ENCODE assay signal across 8 mouse cellular contexts in the genomic region with DNA sequence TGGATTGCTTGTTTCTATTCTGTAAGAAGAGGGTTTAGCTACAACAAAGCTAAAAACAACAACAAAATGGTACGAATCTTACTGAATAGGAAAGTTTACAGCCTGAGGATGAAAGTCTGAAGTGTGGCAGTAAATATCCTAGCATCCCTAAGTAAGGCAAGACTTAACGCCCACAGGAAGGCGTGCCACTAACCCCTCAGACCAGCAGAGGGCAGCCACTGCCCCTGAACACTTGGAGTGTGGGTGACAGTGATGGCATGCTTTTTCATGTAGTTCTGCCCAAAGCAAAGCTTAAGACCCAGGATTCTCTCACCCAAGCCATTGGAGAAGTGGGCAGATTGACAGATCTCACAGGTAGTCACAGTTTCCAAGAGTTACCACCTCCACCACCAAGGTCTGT. TPM values are rescaled to one million over a fixed set of nuclear protein-coding genes. Genes with fewer than 3 reads are reported as not detected.
DNase-seq lines count a peak whose midpoint lies in the region; ATAC-seq lines count a peak whose summit lies in the region.

No protein-coding gene starts in this region.

- no peaks in the 10 kb centered on the region for H3K4me1 ChIP-seq in heart, embryonic 14.5 days (ENCODE audit: control insufficient read depth in 2 of 2, insufficient read depth in 2 of 2, low read length in 2 of 2)
- H3K4me1 ChIP-seq in heart, embryonic 11.5 days (ENCODE audit: control insufficient read depth, insufficient read depth, low read length), result no peaks in the 10 kb centered on the region
- H3K4me1 ChIP-seq in neural tube, embryonic 11.5 days (ENCODE audit: control insufficient read depth, insufficient read depth, low read length), result no peaks in the 10 kb centered on the region

- no peaks in the 10 kb centered on the region for H3K9me3 ChIP-seq in heart, embryonic 14.5 days (ENCODE audit: control insufficient read depth, low read length)
- H3K9me3 ChIP-seq in heart, embryonic 11.5 days (replicated peaks; ENCODE audit: control insufficient read depth, low read length), result no peaks in the 10 kb centered on the region
- no peaks in the 10 kb centered on the region for H3K9me3 ChIP-seq in neural tube, embryonic 11.5 days (ENCODE audit: control insufficient read depth, low read length)

- H3K4me3 ChIP-seq in heart, embryonic 14.5 days (ENCODE audit: control insufficient read depth in 1 of 2, insufficient read depth in 1 of 2, low read depth in 1 of 2, low read length in 2 of 2), result no peak overlapping the region
- H3K4me3 ChIP-seq in heart, embryonic 11.5 days (ENCODE audit: low read depth, low read length), result no peak overlapping the region
- H3K4me3 ChIP-seq in neural tube, embryonic 11.5 days (ENCODE audit: low read depth, low read length), result no peak overlapping the region

- WGBS in heart, embryonic 14.5 days, result 46% methylated on average over 3 of the region's 3 CpGs
- WGBS in heart, embryonic 11.5 days (ENCODE audit: insufficient replicate concordance), result 32% methylated on average over 3 of the region's 3 CpGs
- WGBS in neural tube, embryonic 11.5 days, result 55% methylated on average over 3 of the region's 3 CpGs

- peak; percentile 68 for DNase-seq in neural tube, embryonic 11.5 days (ENCODE audit: low spot score)
- DNase-seq in neural tube, embryonic 10.5 days (ENCODE audit: extremely low spot score, low spot score), result no peak
- DNase-seq in embryo, embryonic 10 days (ENCODE audit: low spot score), result peak; percentile 77
- DNase-seq in mesoderm, embryonic 11.5 days (ENCODE audit: low read depth, low spot score), result peak; percentile 37
- DNase-seq in gastrocnemius, adult 18-20 months (ENCODE audit: low spot score), result no peak
- no peak for DNase-seq in ovary, postnatal 10 days (ENCODE audit: low spot score)

- no peak overlapping the region for H3K27ac ChIP-seq in heart, embryonic 14.5 days (replicated peaks in 1 of 2; ENCODE audit: control insufficient read depth in 1 of 2, insufficient read depth in 1 of 2, low read depth in 2 of 2, low read length in 2 of 2)
- no peak overlapping the region for H3K27ac ChIP-seq in heart, embryonic 11.5 days (ENCODE audit: low read depth, low read length)
- H3K27ac ChIP-seq in neural tube, embryonic 11.5 days (ENCODE audit: low read depth, low read length), result no peak overlapping the region

- peaks cover 54% of the 10 kb centered on the region for H3K36me3 ChIP-seq in heart, embryonic 14.5 days (ENCODE audit: control insufficient read depth, insufficient read depth, low read length)
- peaks cover 12% of the 10 kb centered on the region for H3K36me3 ChIP-seq in heart, embryonic 11.5 days (ENCODE audit: control insufficient read depth, insufficient read depth, low read length)
- H3K36me3 ChIP-seq in neural tube, embryonic 11.5 days (ENCODE audit: control insufficient read depth, insufficient read depth, low read length), result peaks cover 17% of the 10 kb centered on the region

- H3K9ac ChIP-seq in heart, embryonic 14.5 days (ENCODE audit: low read length), result no peak overlapping the region
- H3K9ac ChIP-seq in heart, embryonic 11.5 days (ENCODE audit: low read depth, low read length), result no peak overlapping the region
- no peak overlapping the region for H3K9ac ChIP-seq in neural tube, embryonic 11.5 days (ENCODE audit: low read length)

- ATAC-seq in heart, embryonic 14.5 days (ENCODE audit: insufficient number of reproducible peaks, insufficient read depth, low FRiP score, low read depth), result 0 out of 2 replicates have a peak, but pooled peaks have one; percentile 26
- ATAC-seq in heart, embryonic 11.5 days (replicated peaks; ENCODE audit: insufficient number of reproducible peaks, low FRiP score, low TSS enrichment), result no peak
- no peak for ATAC-seq in neural tube, embryonic 11.5 days (ENCODE audit: insufficient read depth, low FRiP score, low TSS enrichment)

- H3K4me2 ChIP-seq in heart, embryonic 14.5 days (ENCODE audit: low read length), result no peak overlapping the region
- H3K4me2 ChIP-seq in heart, embryonic 11.5 days, result no peak overlapping the region
- no peak overlapping the region for H3K4me2 ChIP-seq in neural tube, embryonic 11.5 days (ENCODE audit: low read depth)

- no peaks in the 10 kb centered on the region for H3K27me3 ChIP-seq in heart, embryonic 14.5 days (ENCODE audit: control insufficient read depth, insufficient read depth, low read length)
- no peaks in the 10 kb centered on the region for H3K27me3 ChIP-seq in heart, embryonic 11.5 days (ENCODE audit: control insufficient read depth, insufficient read depth, low read length)
- H3K27me3 ChIP-seq in neural tube, embryonic 11.5 days (ENCODE audit: control insufficient read depth, insufficient read depth, low read length), result no peaks in the 10 kb centered on the region

RNA-seq across cellular contexts. Expression of gene Spaca9, which starts 11.1 kb away (rescaled TPM):
- polyA plus RNA-seq in heart, embryonic 14.5 days (2014; fragmentation: Nextera tagmentation; extraction: Ambion mirVana), result 0.43 and 2.7 TPM in 2 replicates
- 2.4 and 3.0 TPM in 2 replicates for polyA plus RNA-seq in heart, embryonic 11.5 days (2014; fragmentation: Nextera tagmentation; extraction: Ambion mirVana)
- polyA plus RNA-seq in neural tube, embryonic 11.5 days (2014; fragmentation: Nextera tagmentation; extraction: Ambion mirVana), result 0.99 and 1.2 TPM in 2 replicates
- total RNA-seq in gastrocnemius, adult 18-20 months (2021), result not detected

RNA-seq across cellular contexts. Expression of gene Ak8, which starts 11.5 kb away (rescaled TPM):
- polyA plus RNA-seq in heart, embryonic 14.5 days (2014; fragmentation: Nextera tagmentation; extraction: Ambion mirVana), result 0.24 and 0.54 TPM in 2 replicates
- polyA plus RNA-seq in heart, embryonic 11.5 days (2014; fragmentation: Nextera tagmentation; extraction: Ambion mirVana), result 0.45 and 1.2 TPM in 2 replicates
- 0.34 and 0.41 TPM in 2 replicates for polyA plus RNA-seq in neural tube, embryonic 11.5 days (2014; fragmentation: Nextera tagmentation; extraction: Ambion mirVana)
- total RNA-seq in gastrocnemius, adult 18-20 months (2021), result not detected

RNA-seq across cellular contexts. Expression of gene Tsc1, which starts 47.4 kb away (rescaled TPM):
- 12.9 and 14.9 TPM in 2 replicates for polyA plus RNA-seq in heart, embryonic 14.5 days (2014; fragmentation: Nextera tagmentation; extraction: Ambion mirVana)
- 14.2 and 16.2 TPM in 2 replicates for polyA plus RNA-seq in heart, embryonic 11.5 days (2014; fragmentation: Nextera tagmentation; extraction: Ambion mirVana)
- 24.1 TPM in 2 replicates for polyA plus RNA-seq in neural tube, embryonic 11.5 days (2014; fragmentation: Nextera tagmentation; extraction: Ambion mirVana)
- 10 to 100 TPM; 40.6 to 45.6 TPM for total RNA-seq in gastrocnemius, adult 18-20 months (2021)

Comparison
In these comparisons a context has a peak if more than half of its experiments do, and no peak if none do; other contexts are left out.
1. DNase-seq: peak in neural tube, embryonic 11.5 days (single experiment), embryo, embryonic 10 days (single experiment) and mesoderm, embryonic 11.5 days (single experiment); none in neural tube, embryonic 10.5 days (single experiment), gastrocnemius, adult 18-20 months (single experiment) and ovary, postnatal 10 days (single experiment).